Mouse (Mus musculus) urinary bladder, adult 2 months (tissue): Measurements from ENCODE around the gene Tmed4. TPM values are rescaled to one million over a fixed set of nuclear protein-coding genes. Genes with fewer than 3 reads are reported as not detected.
A peak's percentile ranks its signal among the peaks of the same experiment; 100 is the strongest.
"Not testable (repeated sequence)": the region's sequence is repeated elsewhere in the genome, so short reads cannot be mapped to it uniquely, and the experiment has no call there.

ENCODE experiments used
- DNase-seq: peaks from one replicate; pipeline ENCODE4 v3.0.0; 2022; ENCODE audit warnings: low spot score
- polyA plus RNA-seq: library from polyadenylated mRNA; depleted of rRNA; stranded (reverse); fragments of >200 nt; gene quantifications from 2 replicates; pipeline ENCODE4 v1.2.3, GENCODE M21; 2012; rRNA removed

Gene Tmed4
- polyA plus RNA-seq, 1 experiment = 98.1 TPM

- DNase-seq = no peak
These were observed 1.1 kb downstream of the Tmed4 start for GRCm38 (mm10) chr11:6273607-6274006.

GRCm38 (mm10) chr11:6267320-6268254, 7.1 kb downstream of the Tmed4 start, which contains the start of gene Ddx56:
Ddx56 (minus strand) TSS chr11:6267772.
- DNase-seq = peak; percentile 75

GRCm38 (mm10) chr11:6266621-6267020, 8.0 kb downstream of the Tmed4 start:
- no peak for DNase-seq

GRCm38 (mm10) chr11:6261434-6262082, 13.1 kb downstream of the Tmed4 start:
- DNase-seq = no peak

GRCm38 (mm10) chr11:6259413-6259812, 15.3 kb downstream of the Tmed4 start:
- no peak for DNase-seq

GRCm38 (mm10) chr11:6256490-6257072, 18.1 kb downstream of the Tmed4 start:
- no peak for DNase-seq

- not testable (repeated sequence) for DNase-seq
These were observed 20.1 kb downstream of the Tmed4 start for GRCm38 (mm10) chr11:6254602-6255001.

GRCm38 (mm10) chr11:6252824-6253223, 21.8 kb downstream of the Tmed4 start:
- no peak for DNase-seq

- no peak for DNase-seq
These were observed 22.4 kb downstream of the Tmed4 start for GRCm38 (mm10) chr11:6252248-6252647.

GRCm38 (mm10) chr11:6244707-6245106, 30.0 kb downstream of the Tmed4 start:
- DNase-seq = no peak

- no peak for DNase-seq
These were observed 41.6 kb downstream of the Tmed4 start for GRCm38 (mm10) chr11:6233025-6233424.

GRCm38 (mm10) chr11:6230012-6230411, 44.7 kb downstream of the Tmed4 start, which contains the start of gene Npc1l1:
Npc1l1 (minus strand) TSS chr11:6230143.
- no peak for DNase-seq

- no peak for DNase-seq
These were observed 50.0 kb downstream of the Tmed4 start for GRCm38 (mm10) chr11:6224541-6225229.

GRCm38 (mm10) chr11:6222187-6222586, 52.5 kb downstream of the Tmed4 start:
- DNase-seq = no peak

Other genes with a start within 250 kb of the Tmed4 start
- gene Camk2b, start 208.5 kb downstream of the Tmed4 start, polyA plus RNA-seq = 3.0 and 3.9 TPM in 2 replicates
- gene A730071L15Rik, start 74.8 kb downstream of the Tmed4 start, polyA plus RNA-seq = 0.31 and 0.32 TPM in 2 replicates
- gene Nudcd3, start 74.5 kb downstream of the Tmed4 start, polyA plus RNA-seq = 49.9 and 57.6 TPM in 2 replicates
- 0.16 and 0.18 TPM in 2 replicates for gene Npc1l1, start 44.7 kb downstream of the Tmed4 start, polyA plus RNA-seq
- gene Ddx56, start 7.1 kb downstream of the Tmed4 start, polyA plus RNA-seq = 34.1 and 38.8 TPM in 2 replicates
- 94.0 and 133 TPM in 2 replicates for gene Ogdh, start 16.8 kb upstream of the Tmed4 start, polyA plus RNA-seq
- gene Zmiz2, start 114.2 kb upstream of the Tmed4 start, polyA plus RNA-seq = 12.4 and 33.6 TPM in 2 replicates
- gene Ppia, start 140.6 kb upstream of the Tmed4 start, polyA plus RNA-seq = 1,961 and 2,442 TPM in 2 replicates
- gene H2afv, start 169.6 kb upstream of the Tmed4 start, polyA plus RNA-seq = 97.0 and 110 TPM in 2 replicates
- gene Purb, start 201.0 kb upstream of the Tmed4 start, polyA plus RNA-seq = 22.3 and 29.5 TPM in 2 replicates
- 10.1 and 12.6 TPM in 2 replicates for gene Myo1g, start 246.1 kb upstream of the Tmed4 start, polyA plus RNA-seq